Mouse (Mus musculus): ENCODE data around the gene Tnfrsf1a. TPM values are rescaled to one million over a fixed set of nuclear protein-coding genes. Genes with fewer than 3 reads are reported as not detected.
A peak's percentile ranks its signal among the peaks of the same experiment; 100 is the strongest.

Tnfrsf1a gene
- polyA plus RNA-seq, 1 experiment from 2014 or later = 37.0 TPM

GRCm38 (mm10) chr6:125309406-125309805 is 39.8 kb upstream of the Tnfrsf1a start:
- H3K9ac ChIP-seq (ENCODE audit: low read depth, low read length) = no peak overlapping the region
- no peak overlapping the region for H3K27ac ChIP-seq (ENCODE audit: low read depth, low read length)
- peaks cover 21% of the 10 kb centered on the region for H3K4me1 ChIP-seq (ENCODE audit: control insufficient read depth, insufficient read depth, low read length)
- H3K27me3 ChIP-seq (ENCODE audit: control insufficient read depth, insufficient read depth, low read length) = no peaks in the 10 kb centered on the region
- peak overlapping the region; percentile 6 for H3K4me2 ChIP-seq
- H3K9me3 ChIP-seq (replicated peaks; ENCODE audit: control insufficient read depth, low read length) = no peaks in the 10 kb centered on the region
- WGBS (ENCODE audit: insufficient replicate concordance) = 29% methylated on average over 5 of the region's 5 CpGs
- H3K36me3 ChIP-seq (ENCODE audit: control insufficient read depth, insufficient read depth, low read length) = peaks cover 6% of the 10 kb centered on the region
- H3K4me3 ChIP-seq (ENCODE audit: low read depth, low read length) = no peak overlapping the region
- no peak for ATAC-seq (replicated peaks; ENCODE audit: insufficient number of reproducible peaks, low FRiP score, low TSS enrichment)

DNA sequence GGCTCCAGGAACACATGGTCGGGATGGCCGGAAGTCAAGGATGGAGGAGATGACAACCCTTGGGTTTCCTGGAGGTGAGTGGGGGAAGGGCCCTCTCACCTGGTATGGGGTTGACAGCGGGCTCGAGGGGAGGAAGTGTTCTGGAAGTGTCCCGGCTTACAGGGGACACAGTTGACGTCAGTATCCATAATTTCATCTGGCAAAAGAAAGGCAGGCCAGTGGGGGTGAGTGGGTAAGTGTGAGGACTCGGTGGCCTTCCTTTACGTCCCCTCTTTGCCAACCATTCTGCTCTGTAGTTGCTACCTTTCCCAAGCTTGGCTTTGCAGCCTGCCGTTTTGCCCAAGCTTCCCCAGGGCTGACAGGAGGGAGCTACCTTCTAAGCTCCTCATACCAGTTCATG is 37.0 kb upstream of the Tnfrsf1a start:
- peak overlapping the region; percentile 78 for H3K4me2 ChIP-seq
- H3K36me3 ChIP-seq (ENCODE audit: control insufficient read depth, insufficient read depth, low read length) = 0 out of 2 replicates have a peak, but pooled peaks cover 2% of the 10 kb centered on the region
- WGBS (ENCODE audit: insufficient replicate concordance) = 77% methylated on average over 9 of the region's 9 CpGs
- H3K27me3 ChIP-seq (ENCODE audit: control insufficient read depth, insufficient read depth, low read length) = no peaks in the 10 kb centered on the region
- no peak overlapping the region for H3K27ac ChIP-seq (ENCODE audit: low read depth, low read length)
- peaks cover 22% of the 10 kb centered on the region for H3K4me1 ChIP-seq (ENCODE audit: control insufficient read depth, insufficient read depth, low read length)
- H3K4me3 ChIP-seq (ENCODE audit: low read depth, low read length) = peak overlapping the region; percentile 47
- H3K9ac ChIP-seq (ENCODE audit: low read depth, low read length) = no peak overlapping the region
- ATAC-seq (replicated peaks; ENCODE audit: insufficient number of reproducible peaks, low FRiP score, low TSS enrichment) = no peak
- H3K9me3 ChIP-seq (replicated peaks; ENCODE audit: control insufficient read depth, low read length) = no peaks in the 10 kb centered on the region

DNA sequence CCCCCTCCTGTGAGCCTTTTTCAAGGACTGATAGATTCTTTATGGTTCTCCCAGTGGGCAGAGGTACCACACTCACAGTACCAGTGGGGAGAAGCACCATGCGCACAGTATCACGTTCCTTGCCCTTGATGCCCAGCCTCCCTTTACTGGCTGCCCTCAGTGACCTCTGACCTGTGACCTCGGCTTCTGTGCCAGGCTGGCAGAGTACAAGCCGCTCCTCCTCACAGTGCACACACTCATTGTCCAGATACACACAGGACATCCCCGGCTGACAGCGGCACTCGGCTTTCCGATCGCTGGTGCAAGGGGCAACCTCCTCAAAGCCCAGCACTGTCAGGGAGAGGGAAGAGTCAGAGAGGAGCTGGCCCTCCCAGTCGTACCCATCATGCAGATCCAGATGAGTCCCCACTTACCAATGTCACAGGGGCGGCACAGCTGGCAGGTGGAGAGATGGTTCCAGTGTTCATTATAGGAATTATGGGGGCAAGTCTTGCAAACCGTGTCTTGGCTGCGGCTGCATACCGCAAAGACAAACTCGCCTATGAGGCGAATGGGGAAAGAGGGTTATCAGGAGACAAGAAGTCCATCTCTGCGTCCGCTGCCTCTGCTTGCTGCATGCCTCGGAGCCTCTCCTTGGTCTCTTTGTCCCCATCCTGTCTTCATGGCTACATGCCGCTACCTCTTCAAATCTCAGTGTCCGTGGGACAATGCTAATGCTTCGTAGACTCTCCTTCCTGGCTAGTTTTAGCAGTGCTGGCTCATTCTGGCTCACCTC is 36.4 kb upstream of the Tnfrsf1a start:
- peak overlapping the region; percentile 47 for H3K4me3 ChIP-seq (ENCODE audit: low read depth, low read length)
- peaks cover 25% of the 10 kb centered on the region for H3K4me1 ChIP-seq (ENCODE audit: control insufficient read depth, insufficient read depth, low read length)
- H3K27me3 ChIP-seq (ENCODE audit: control insufficient read depth, insufficient read depth, low read length) = no peaks in the 10 kb centered on the region
- H3K9me3 ChIP-seq (replicated peaks; ENCODE audit: control insufficient read depth, low read length) = no peaks in the 10 kb centered on the region
- 0 out of 2 replicates have a peak, but pooled peaks cover 2% of the 10 kb centered on the region for H3K36me3 ChIP-seq (ENCODE audit: control insufficient read depth, insufficient read depth, low read length)
- H3K27ac ChIP-seq (ENCODE audit: low read depth, low read length) = peak overlapping the region; percentile 32
- H3K9ac ChIP-seq (ENCODE audit: low read depth, low read length) = peak overlapping the region; percentile 88
- H3K4me2 ChIP-seq = peak overlapping the region; percentile 78
- no peak for ATAC-seq (replicated peaks; ENCODE audit: insufficient number of reproducible peaks, low FRiP score, low TSS enrichment)
- WGBS (ENCODE audit: insufficient replicate concordance) = 52% methylated on average over 22 of the region's 22 CpGs

DNA sequence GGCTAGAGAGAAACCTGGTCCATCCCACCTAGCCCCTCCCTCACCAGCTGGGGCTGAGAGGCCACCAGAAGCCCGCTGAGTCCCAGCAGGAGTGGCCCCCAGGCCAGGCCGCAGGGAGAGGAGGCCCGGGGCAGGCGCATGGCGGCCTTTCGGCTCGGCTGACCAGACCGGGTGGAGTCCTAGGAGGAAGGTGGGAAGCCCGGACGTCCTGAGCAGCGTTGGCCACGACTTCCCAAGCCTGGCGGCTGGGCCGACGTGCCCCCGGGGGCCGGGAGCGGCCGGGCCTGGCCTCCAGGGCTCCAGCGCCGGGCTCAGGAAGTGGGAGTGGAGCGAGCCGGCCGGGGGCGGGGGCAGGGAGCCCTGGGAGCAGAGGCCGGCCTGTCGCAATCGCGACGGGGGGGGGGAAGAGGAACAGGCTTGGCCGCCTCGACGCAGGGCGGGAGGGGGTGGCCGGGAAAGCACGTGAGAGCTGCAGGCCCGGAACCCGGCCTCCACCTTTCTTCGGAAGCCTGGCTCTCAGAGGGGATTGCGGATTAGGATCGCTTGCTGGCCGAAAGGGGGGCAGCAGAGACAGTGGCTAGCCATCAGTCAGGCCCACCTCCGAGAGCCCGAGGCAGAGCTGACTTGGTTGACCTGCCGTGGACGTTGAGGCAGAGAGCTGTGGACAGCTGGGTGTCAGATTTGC is 35.5 kb upstream of the Tnfrsf1a start, which contains the start of gene Ltbr:
TSS of gene Ltbr (minus strand) at position 340 of the 685 bp plus-strand sequence.
- H3K4me1 ChIP-seq (ENCODE audit: control insufficient read depth, insufficient read depth, low read length) = peaks cover 25% of the 10 kb centered on the region
- ATAC-seq (replicated peaks; ENCODE audit: insufficient number of reproducible peaks, low FRiP score, low TSS enrichment) = peak; percentile 74
- H3K4me2 ChIP-seq = peak within 1 kb of the TSS; percentile 78
- peak within 1 kb of the TSS; percentile 32 for H3K27ac ChIP-seq (ENCODE audit: low read depth, low read length)
- H3K36me3 ChIP-seq (ENCODE audit: control insufficient read depth, insufficient read depth, low read length) = 0 out of 2 replicates have a peak, but pooled peaks cover 2% of the 10 kb centered on the region
- H3K27me3 ChIP-seq (ENCODE audit: control insufficient read depth, insufficient read depth, low read length) = no peaks in the 10 kb centered on the region
- peak within 1 kb of the TSS; percentile 47 for H3K4me3 ChIP-seq (ENCODE audit: low read depth, low read length)
- WGBS (ENCODE audit: insufficient replicate concordance) = 2% methylated on average over 40 of the region's 46 CpGs
- peak within 1 kb of the TSS; percentile 88 for H3K9ac ChIP-seq (ENCODE audit: low read depth, low read length)
- no peaks in the 10 kb centered on the region for H3K9me3 ChIP-seq (replicated peaks; ENCODE audit: control insufficient read depth, low read length)

DNA sequence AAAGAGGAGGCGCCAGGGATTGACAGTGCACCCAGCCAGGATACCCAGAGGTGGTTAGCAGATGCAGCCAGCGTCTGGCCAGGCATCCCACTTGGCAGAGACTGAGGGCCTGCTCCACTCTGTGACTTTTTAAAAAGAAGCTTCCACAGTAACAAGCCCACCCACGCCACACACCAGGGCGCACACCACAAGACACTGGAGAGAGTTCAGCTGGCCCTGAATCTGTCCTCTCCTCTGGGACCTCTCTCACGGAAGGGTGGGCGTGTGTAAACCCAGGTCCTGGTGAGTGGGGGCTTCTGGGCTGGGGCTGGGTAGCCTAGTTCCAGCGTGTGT is 35.0 kb upstream of the Tnfrsf1a start:
- Histone ChIP-seq H3K36me3 (ENCODE audit: control insufficient read depth, insufficient read depth, low read length) (0 out of 2 replicates have a peak, but pooled peaks cover 2% of the 10 kb centered on the region), H3K9ac (ENCODE audit: low read depth, low read length) (peak overlapping the region; percentile 88), H3K27ac (ENCODE audit: low read depth, low read length) (peak overlapping the region; percentile 32; the same call in 1 of the 2 replicates), H3K4me3 (ENCODE audit: low read depth, low read length) (peak overlapping the region; percentile 47), H3K4me2 (peak overlapping the region; percentile 78), H3K27me3 (ENCODE audit: control insufficient read depth, insufficient read depth, low read length) (no peaks in the 10 kb centered on the region; the same call in 1 of the 2 replicates), H3K9me3 (replicated peaks; ENCODE audit: control insufficient read depth, low read length) (no peaks in the 10 kb centered on the region), H3K4me1 (ENCODE audit: control insufficient read depth, insufficient read depth, low read length) (peaks cover 24% of the 10 kb centered on the region)
- whole genome bisulfite sequencing (ENCODE audit: insufficient replicate concordance) = 48% methylated on average over 7 of the region's 7 CpGs
- peak; percentile 14; the same call in 1 of the 2 replicates for ATAC-seq (replicated peaks; ENCODE audit: insufficient number of reproducible peaks, low FRiP score, low TSS enrichment)

- WGBS (ENCODE audit: insufficient replicate concordance) = 74% methylated on average over 6 of the region's 6 CpGs
- peaks cover 21% of the 10 kb centered on the region for H3K4me1 ChIP-seq (ENCODE audit: control insufficient read depth, insufficient read depth, low read length)
- no peak overlapping the region for H3K27ac ChIP-seq (ENCODE audit: low read depth, low read length)
- 0 out of 2 replicates have a peak, but pooled peaks cover 2% of the 10 kb centered on the region for H3K36me3 ChIP-seq (ENCODE audit: control insufficient read depth, insufficient read depth, low read length)
- H3K9ac ChIP-seq (ENCODE audit: low read depth, low read length) = no peak overlapping the region
- H3K4me3 ChIP-seq (ENCODE audit: low read depth, low read length) = no peak overlapping the region
- H3K9me3 ChIP-seq (replicated peaks; ENCODE audit: control insufficient read depth, low read length) = no peaks in the 10 kb centered on the region
- peaks cover 4% of the 10 kb centered on the region for H3K27me3 ChIP-seq (ENCODE audit: control insufficient read depth, insufficient read depth, low read length)
- ATAC-seq (replicated peaks; ENCODE audit: insufficient number of reproducible peaks, low FRiP score, low TSS enrichment) = no peak
- no peak overlapping the region for H3K4me2 ChIP-seq
Measured at GRCm38 (mm10) chr6:125314746-125315145, 34.4 kb upstream of the Tnfrsf1a start.

DNA sequence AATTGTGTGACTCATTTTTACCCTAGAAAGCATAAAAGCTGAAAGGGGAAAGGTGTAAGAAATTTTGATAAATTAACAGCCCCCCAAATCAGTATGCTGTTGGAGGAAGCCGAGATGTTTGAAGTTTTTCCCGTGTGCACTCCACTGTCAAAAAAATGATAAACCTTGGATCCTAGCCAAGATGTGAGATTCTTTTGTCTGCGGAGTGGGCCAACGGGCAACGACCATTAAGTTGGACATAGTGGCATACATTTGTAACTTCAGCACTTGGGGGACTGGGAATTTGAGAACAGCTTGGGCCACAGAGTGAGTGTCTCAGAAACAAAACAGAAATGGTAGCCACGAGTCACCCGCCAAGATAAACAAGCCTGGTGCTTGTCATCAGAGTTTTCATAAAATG is 32.1 kb upstream of the Tnfrsf1a start:
- Histone ChIP-seq H3K9me3 (replicated peaks; ENCODE audit: control insufficient read depth, low read length) (no peaks in the 10 kb centered on the region), H3K36me3 (ENCODE audit: control insufficient read depth, insufficient read depth, low read length) (no peaks in the 10 kb centered on the region), H3K27ac (ENCODE audit: low read depth, low read length) (no peak overlapping the region), H3K4me2 (no peak overlapping the region), H3K27me3 (ENCODE audit: control insufficient read depth, insufficient read depth, low read length) (peaks cover 27% of the 10 kb centered on the region), H3K9ac (ENCODE audit: low read depth, low read length) (no peak overlapping the region), H3K4me3 (ENCODE audit: low read depth, low read length) (no peak overlapping the region), H3K4me1 (ENCODE audit: control insufficient read depth, insufficient read depth, low read length) (peaks cover 22% of the 10 kb centered on the region)
- WGBS (ENCODE audit: insufficient replicate concordance) = 50% methylated on average over 7 of the region's 7 CpGs
- no peak for ATAC-seq (replicated peaks; ENCODE audit: insufficient number of reproducible peaks, low FRiP score, low TSS enrichment)

DNA sequence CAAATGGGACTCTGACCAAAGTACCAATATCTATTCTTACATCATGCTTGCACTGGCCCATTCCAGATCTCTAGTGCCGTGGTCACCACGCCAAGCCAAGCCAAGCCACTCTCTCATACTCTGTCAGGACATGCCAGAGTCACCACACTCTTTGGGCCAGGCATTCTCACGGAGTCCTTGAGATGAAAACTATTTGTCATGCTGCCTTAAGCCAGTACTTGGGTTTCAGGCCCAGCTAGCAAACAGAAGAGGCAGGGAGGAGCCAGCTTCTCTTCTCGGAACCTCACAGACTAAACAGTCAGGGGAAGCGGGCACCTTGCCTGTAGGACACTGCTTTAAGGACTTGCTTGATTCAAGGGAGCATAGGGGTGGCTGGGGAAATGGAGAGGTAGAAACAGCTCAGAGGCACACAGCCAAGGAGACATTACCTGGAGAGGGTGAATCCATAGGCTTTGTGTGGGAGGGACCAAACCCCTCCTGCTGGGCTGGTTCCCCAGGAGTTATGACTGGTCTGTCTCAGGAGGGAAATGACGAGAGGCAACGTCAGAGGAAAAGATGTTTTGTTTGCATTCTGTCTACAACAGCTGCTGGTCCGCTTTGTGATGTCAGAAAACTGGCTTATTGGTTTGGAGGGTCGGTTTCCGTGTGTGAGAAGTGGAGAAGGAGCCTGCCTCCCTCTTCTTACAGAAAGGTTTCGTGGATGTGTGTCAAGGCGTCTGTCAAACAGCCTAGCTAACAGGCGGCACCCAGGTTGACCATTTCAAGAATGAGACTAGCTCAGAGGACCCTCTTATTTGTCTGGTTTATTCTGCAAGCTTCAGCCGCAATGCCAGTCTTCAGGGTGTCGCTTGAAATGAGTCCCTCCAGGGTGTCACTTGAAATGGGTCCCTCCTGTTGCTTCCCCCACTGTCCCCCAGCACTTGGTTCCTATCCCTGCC is 29.9 kb upstream of the Tnfrsf1a start:
- Histone ChIP-seq H3K27me3 (ENCODE audit: control insufficient read depth, insufficient read depth, low read length) (peaks cover 44% of the 10 kb centered on the region), H3K9ac (ENCODE audit: low read depth, low read length) (no peak overlapping the region), H3K4me1 (ENCODE audit: control insufficient read depth, insufficient read depth, low read length) (peaks cover 8% of the 10 kb centered on the region), H3K9me3 (replicated peaks; ENCODE audit: control insufficient read depth, low read length) (no peaks in the 10 kb centered on the region), H3K4me3 (ENCODE audit: low read depth, low read length) (no peak overlapping the region), H3K36me3 (ENCODE audit: control insufficient read depth, insufficient read depth, low read length) (no peaks in the 10 kb centered on the region), H3K4me2 (no peak overlapping the region), H3K27ac (ENCODE audit: low read depth, low read length) (no peak overlapping the region)
- WGBS (ENCODE audit: insufficient replicate concordance) = 58% methylated on average over 15 of the region's 15 CpGs
- no peak for ATAC-seq (replicated peaks; ENCODE audit: insufficient number of reproducible peaks, low FRiP score, low TSS enrichment)

Data from heart, embryonic 11.5 days (tissue).